Mouse (Mus musculus) neural tube, embryonic 15.5 days (tissue): Measurements from ENCODE around the gene Styxl1. TPM values are rescaled to one million over a fixed set of nuclear protein-coding genes. Genes with fewer than 3 reads are reported as not detected.

Experiments
- ATAC-seq: fragments of 200-750 bp; cut with Nextera tagmentation; 2 replicates; pipeline ENCODE4 v1.8.0; 2017; ENCODE audit warnings: mild to moderate bottlenecking, moderate TSS enrichment, moderate library complexity; ENCODE audit not compliant: low FRiP score
- H3K27ac ChIP-seq: fragments of 300-500 bp; sonication (generic); replicated peaks from 2 replicates; pipeline ENCODE4 v1.5.1; 2015; ENCODE audit warnings: mild to moderate bottlenecking, inconsistent platforms
- H3K27me3 ChIP-seq: fragments of 300-500 bp; sonication (generic); replicated peaks from 2 replicates; pipeline ENCODE4 v1.6.1; 2015; ENCODE audit warnings: inconsistent platforms
- H3K36me3 ChIP-seq: fragments of 300-500 bp; sonication (generic); 2 replicates; pipeline ENCODE4 v1.6.1; 2015; ENCODE audit warnings: inconsistent platforms
- H3K4me1 ChIP-seq: fragments of 300-500 bp; sonication (generic); 2 replicates; pipeline ENCODE4 v1.6.1; 2015; ENCODE audit warnings: inconsistent platforms
- H3K4me2 ChIP-seq: fragments of 300-500 bp; sonication (generic); 2 replicates; pipeline ENCODE4 v1.6.1; 2015; ENCODE audit warnings: inconsistent platforms, mild to moderate bottlenecking, moderate library complexity
- H3K4me3 ChIP-seq: fragments of 300-500 bp; sonication (generic); replicated peaks from 2 replicates; pipeline ENCODE4 v1.5.1; 2015; ENCODE audit warnings: mild to moderate bottlenecking, inconsistent platforms
- H3K9ac ChIP-seq: fragments of 300-500 bp; sonication (generic); replicated peaks from 2 replicates; pipeline ENCODE4 v1.6.1; 2015; ENCODE audit warnings: mild to moderate bottlenecking, inconsistent platforms
- H3K9me3 ChIP-seq: fragments of 300-500 bp; sonication (generic); replicated peaks from 2 replicates; pipeline ENCODE4 v1.6.1; 2016; ENCODE audit warnings: inconsistent platforms
- WGBS: fragments of 180-500 bp; shearing (Covaris S2); methylation state at CpG from one replicate; pipeline ENCODE4 v1.1.7; 2015; ENCODE audit warnings: mixed read lengths; 5-methylcytosine and 5-hydroxymethylcytosine counted together
- polyA plus RNA-seq: library from polyadenylated mRNA; unstranded; fragments of >200 nt; fragmentation: Nextera tagmentation; extraction: Ambion mirVana; gene quantifications from 2 replicates; pipeline ENCODE4 v1.2.1, GENCODE M21; 2015

Styxl1 gene
- polyA plus RNA-seq, 1 experiment from 2014 or later = 0.36 TPM

- Histone ChIP-seq H3K9ac (peak overlapping the region; percentile 26; the same call in 1 of the 2 replicates), H3K27me3 (no peaks in the 10 kb centered on the region), H3K4me1 (peaks cover 36% of the 10 kb centered on the region), H3K4me2 (peak overlapping the region; percentile 41), H3K4me3 (0 out of 2 replicates have a peak overlapping the region, but pooled peaks have one; percentile 8), H3K27ac (peak overlapping the region; percentile 80), H3K36me3 (peaks cover 14% of the 10 kb centered on the region), H3K9me3 (no peaks in the 10 kb centered on the region)
- peak; percentile 36; the same call in 1 of the 2 replicates for ATAC-seq
- WGBS = 10% methylated on average over 9 of the region's 9 CpGs
These were observed 53.5 kb downstream of the Styxl1 start for GRCm38 (mm10) chr5:135724536-135725322.

- ATAC-seq = no peak
- 74% methylated on average over 3 of the region's 3 CpGs for WGBS
- peaks cover 36% of the 10 kb centered on the region for H3K4me1 ChIP-seq
These were observed 54.9 kb downstream of the Styxl1 start for GRCm38 (mm10) chr5:135723165-135723751.

GRCm38 (mm10) chr5:135722121-135722520, 56.1 kb downstream of the Styxl1 start:
- no peak overlapping the region for H3K4me3 ChIP-seq
- no peak overlapping the region for H3K9ac ChIP-seq
- H3K9me3 ChIP-seq = no peaks in the 10 kb centered on the region
- H3K4me1 ChIP-seq = peaks cover 33% of the 10 kb centered on the region
- no peaks in the 10 kb centered on the region for H3K27me3 ChIP-seq
- ATAC-seq = no peak
- H3K27ac ChIP-seq = no peak overlapping the region
- peaks cover 17% of the 10 kb centered on the region for H3K36me3 ChIP-seq
- no peak overlapping the region for H3K4me2 ChIP-seq
- 74% methylated on average over 11 of the region's 11 CpGs for WGBS

More at GRCm38 (mm10) chr5:135723165-135723751, 54.9 kb downstream of the Styxl1 start:
- no peak overlapping the region for H3K27ac ChIP-seq
- H3K27me3 ChIP-seq = no peaks in the 10 kb centered on the region
- H3K4me2 ChIP-seq = no peak overlapping the region
- H3K9me3 ChIP-seq = no peaks in the 10 kb centered on the region
- no peak overlapping the region for H3K9ac ChIP-seq
- H3K4me3 ChIP-seq = no peak overlapping the region
- peaks cover 9% of the 10 kb centered on the region for H3K36me3 ChIP-seq

- no peak for ATAC-seq
- Histone ChIP-seq H3K4me3 (no peak overlapping the region), H3K27me3 (no peaks in the 10 kb centered on the region), H3K4me1 (peaks cover 22% of the 10 kb centered on the region), H3K9me3 (no peaks in the 10 kb centered on the region), H3K27ac (no peak overlapping the region), H3K36me3 (peaks cover 25% of the 10 kb centered on the region), H3K4me2 (no peak overlapping the region), H3K9ac (no peak overlapping the region)
- WGBS = 97% methylated on average over 8 of the region's 8 CpGs
These were observed 57.1 kb downstream of the Styxl1 start for GRCm38 (mm10) chr5:135721076-135721475.

- no peak overlapping the region for H3K27ac ChIP-seq
- H3K4me2 ChIP-seq = no peak overlapping the region
- WGBS = 75% methylated on average over 3 of the region's 3 CpGs
- no peaks in the 10 kb centered on the region for H3K27me3 ChIP-seq
- peaks cover 30% of the 10 kb centered on the region for H3K36me3 ChIP-seq
- H3K4me3 ChIP-seq = no peak overlapping the region
- H3K9me3 ChIP-seq = no peaks in the 10 kb centered on the region
- ATAC-seq = no peak
- H3K9ac ChIP-seq = no peak overlapping the region
- H3K4me1 ChIP-seq = peaks cover 13% of the 10 kb centered on the region
These were observed 58.1 kb downstream of the Styxl1 start for GRCm38 (mm10) chr5:135720121-135720520.

GRCm38 (mm10) chr5:135719586-135720120, 58.5 kb downstream of the Styxl1 start:
- peaks cover 8% of the 10 kb centered on the region for H3K4me1 ChIP-seq
- no peak overlapping the region for H3K4me3 ChIP-seq
- no peaks in the 10 kb centered on the region for H3K27me3 ChIP-seq
- peaks cover 30% of the 10 kb centered on the region for H3K36me3 ChIP-seq
- no peaks in the 10 kb centered on the region for H3K9me3 ChIP-seq
- no peak overlapping the region for H3K27ac ChIP-seq
- WGBS = 90% methylated on average over 10 of the region's 10 CpGs
- no peak overlapping the region for H3K9ac ChIP-seq
- H3K4me2 ChIP-seq = no peak overlapping the region
- no peak for ATAC-seq

- no peak for ATAC-seq
- WGBS = 61% methylated on average over 10 of the region's 10 CpGs
- H3K4me1 ChIP-seq = peaks cover 7% of the 10 kb centered on the region
- H3K4me3 ChIP-seq = no peak overlapping the region
- H3K36me3 ChIP-seq = peaks cover 30% of the 10 kb centered on the region
- H3K9me3 ChIP-seq = no peaks in the 10 kb centered on the region
- H3K9ac ChIP-seq = no peak overlapping the region
- H3K27ac ChIP-seq = no peak overlapping the region
- no peak overlapping the region for H3K4me2 ChIP-seq
- H3K27me3 ChIP-seq = no peaks in the 10 kb centered on the region
These were observed 62.6 kb downstream of the Styxl1 start for GRCm38 (mm10) chr5:135715624-135716023.

GRCm38 (mm10) chr5:135713441-135714218, 64.6 kb downstream of the Styxl1 start:
- Histone ChIP-seq H3K4me3 (no peak overlapping the region), H3K36me3 (peaks cover 31% of the 10 kb centered on the region), H3K4me1 (peaks cover 7% of the 10 kb centered on the region), H3K27ac (no peak overlapping the region), H3K27me3 (no peaks in the 10 kb centered on the region), H3K9me3 (no peaks in the 10 kb centered on the region), H3K9ac (no peak overlapping the region), H3K4me2 (no peak overlapping the region)
- WGBS = 69% methylated on average over 16 of the region's 16 CpGs
- no peak for ATAC-seq

- H3K4me1 ChIP-seq = peaks cover 7% of the 10 kb centered on the region
- no peaks in the 10 kb centered on the region for H3K9me3 ChIP-seq
- H3K4me3 ChIP-seq = no peak overlapping the region
- H3K9ac ChIP-seq = no peak overlapping the region
- H3K36me3 ChIP-seq = peaks cover 29% of the 10 kb centered on the region
- H3K27me3 ChIP-seq = no peaks in the 10 kb centered on the region
- H3K4me2 ChIP-seq = no peak overlapping the region
- no peak for ATAC-seq
- no peak overlapping the region for H3K27ac ChIP-seq
- WGBS = 72% methylated on average over 4 of the region's 4 CpGs
These were observed 65.4 kb downstream of the Styxl1 start for GRCm38 (mm10) chr5:135712803-135713202.

GRCm38 (mm10) chr5:135711582-135712355, 66.4 kb downstream of the Styxl1 start:
- peaks cover 28% of the 10 kb centered on the region for H3K36me3 ChIP-seq
- H3K4me1 ChIP-seq = peaks cover 7% of the 10 kb centered on the region
- no peak overlapping the region for H3K4me3 ChIP-seq
- no peaks in the 10 kb centered on the region for H3K9me3 ChIP-seq
- 89% methylated on average over 13 of the region's 13 CpGs for WGBS
- H3K27me3 ChIP-seq = no peaks in the 10 kb centered on the region
- no peak for ATAC-seq
- H3K9ac ChIP-seq = no peak overlapping the region
- no peak overlapping the region for H3K4me2 ChIP-seq
- H3K27ac ChIP-seq = no peak overlapping the region
